Mouse (Mus musculus) kidney, embryonic 16.5 days (tissue): ENCODE results near the gene Phospho1. TPM values are rescaled to one million over a fixed set of nuclear protein-coding genes. Genes with fewer than 3 reads are reported as not detected.
A peak's percentile ranks its signal among the peaks of the same experiment; 100 is the strongest.

ENCODE experiments used
- ATAC-seq: fragments of 200-750 bp; cut with Nextera tagmentation; 2 replicates; pipeline ENCODE4 v1.8.0; 2017; ENCODE audit warnings: moderate TSS enrichment; ENCODE audit not compliant: low FRiP score, low TSS enrichment
- H3K27ac ChIP-seq: fragments of 300-500 bp; sonication (generic); 2 replicates; pipeline ENCODE4 v1.5.1; 2014; ENCODE audit warnings: low read length
- H3K27me3 ChIP-seq: fragments of 300-500 bp; sonication (generic); 2 replicates; pipeline ENCODE4 v1.6.1; 2014; ENCODE audit warnings: low read length, control low read depth, mixed read lengths; ENCODE audit not compliant: insufficient read depth
- H3K36me3 ChIP-seq: fragments of 300-500 bp; sonication (generic); 2 replicates; pipeline ENCODE4 v1.6.1; 2014; ENCODE audit warnings: low read length, control low read depth, mixed read lengths; ENCODE audit not compliant: insufficient read depth
- H3K4me1 ChIP-seq: fragments of 300-500 bp; sonication (generic); 2 replicates; pipeline ENCODE4 v1.6.1; 2014; ENCODE audit warnings: low read length, control low read depth, mixed read lengths; ENCODE audit not compliant: insufficient read depth
- H3K4me2 ChIP-seq: fragments of 300-500 bp; sonication (generic); replicated peaks from 2 replicates; pipeline ENCODE4 v1.6.1; 2014; ENCODE audit warnings: low read depth, low read length
- H3K4me3 ChIP-seq: fragments of 300-500 bp; sonication (generic); 2 replicates; pipeline ENCODE4 v1.5.1; 2014; ENCODE audit warnings: mild to moderate bottlenecking, low read length
- H3K9ac ChIP-seq: fragments of 300-500 bp; sonication (generic); replicated peaks from 2 replicates; pipeline ENCODE4 v1.6.1; 2014; ENCODE audit warnings: low read length
- H3K9me3 ChIP-seq: fragments of 300-500 bp; sonication (generic); 2 replicates; pipeline ENCODE4 v1.6.1; 2016; ENCODE audit warnings: low read length, control low read depth
- WGBS: fragments of 180-500 bp; shearing (Covaris S2); extraction: QIAGEN DNeasy Blood & Tissue Kit; methylation state at CpG from one replicate; pipeline ENCODE4 v1.1.7; 2014; 5-methylcytosine and 5-hydroxymethylcytosine counted together
- polyA plus RNA-seq: library from polyadenylated mRNA; unstranded; fragments of >200 nt; fragmentation: Nextera tagmentation; extraction: Ambion mirVana; gene quantifications from 2 replicates; pipeline ENCODE4 v1.2.1, GENCODE M21; 2015

Gene Phospho1
- polyA plus RNA-seq, 1 experiment from 2014 or later, result not detected

- Histone ChIP-seq H3K4me1 (peaks cover 47% of the 10 kb centered on the region), H3K27me3 (peaks cover 87% of the 10 kb centered on the region), H3K4me2 (peak overlapping the region; percentile 47), H3K27ac (no peak overlapping the region), H3K4me3 (peak overlapping the region; percentile 34), H3K9me3 (no peaks in the 10 kb centered on the region), H3K36me3 (no peaks in the 10 kb centered on the region), H3K9ac (no peak overlapping the region)
- ATAC-seq, result no peak
- 5% methylated on average over 13 of the region's 15 CpGs for WGBS
Observed at GRCm38 (mm10) chr11:95831641-95832040, 7.3 kb downstream of the Phospho1 start.

- Histone ChIP-seq H3K9me3 (no peaks in the 10 kb centered on the region), H3K4me3 (no peak overlapping the region), H3K4me1 (peaks cover 52% of the 10 kb centered on the region), H3K4me2 (no peak overlapping the region), H3K9ac (no peak overlapping the region), H3K36me3 (no peaks in the 10 kb centered on the region), H3K27me3 (peaks cover 81% of the 10 kb centered on the region), H3K27ac (no peak overlapping the region)
- ATAC-seq, result no peak
- 47% methylated on average over 18 of the region's 18 CpGs for WGBS
Observed at GRCm38 (mm10) chr11:95832129-95833005, 8.1 kb downstream of the Phospho1 start.

- ATAC-seq, result no peak
- Histone ChIP-seq H3K27me3 (peaks cover 78% of the 10 kb centered on the region), H3K27ac (no peak overlapping the region), H3K36me3 (no peaks in the 10 kb centered on the region), H3K9me3 (no peaks in the 10 kb centered on the region), H3K4me3 (no peak overlapping the region), H3K9ac (no peak overlapping the region), H3K4me1 (peaks cover 54% of the 10 kb centered on the region), H3K4me2 (no peak overlapping the region)
- WGBS, result 26% methylated on average over 8 of the region's 8 CpGs
Observed at GRCm38 (mm10) chr11:95833006-95833570, 8.8 kb downstream of the Phospho1 start.

GRCm38 (mm10) chr11:95833631-95834142, 9.4 kb downstream of the Phospho1 start:
- H3K27me3 ChIP-seq, result peaks cover 72% of the 10 kb centered on the region
- H3K9me3 ChIP-seq, result no peaks in the 10 kb centered on the region
- no peak overlapping the region for H3K4me2 ChIP-seq
- H3K9ac ChIP-seq, result no peak overlapping the region
- no peaks in the 10 kb centered on the region for H3K36me3 ChIP-seq
- no peak overlapping the region for H3K4me3 ChIP-seq
- ATAC-seq, result no peak
- WGBS, result 18% methylated on average over 18 of the region's 18 CpGs
- peaks cover 56% of the 10 kb centered on the region for H3K4me1 ChIP-seq
- no peak overlapping the region for H3K27ac ChIP-seq

GRCm38 (mm10) chr11:95834143-95834667, 9.9 kb downstream of the Phospho1 start:
- ATAC-seq, result no peak
- H3K4me1 ChIP-seq, result peaks cover 57% of the 10 kb centered on the region
- H3K9me3 ChIP-seq, result no peaks in the 10 kb centered on the region
- H3K36me3 ChIP-seq, result no peaks in the 10 kb centered on the region
- H3K4me3 ChIP-seq, result no peak overlapping the region
- H3K27ac ChIP-seq, result no peak overlapping the region
- WGBS, result 5% methylated on average over 22 of the region's 22 CpGs
- no peak overlapping the region for H3K9ac ChIP-seq
- H3K27me3 ChIP-seq, result peaks cover 67% of the 10 kb centered on the region
- no peak overlapping the region for H3K4me2 ChIP-seq

GRCm38 (mm10) chr11:95834742-95835710, 10.7 kb downstream of the Phospho1 start:
- WGBS, result 20% methylated on average over 15 of the region's 15 CpGs
- Histone ChIP-seq H3K4me2 (no peak overlapping the region), H3K9ac (no peak overlapping the region), H3K36me3 (no peaks in the 10 kb centered on the region), H3K27ac (peak overlapping the region; percentile 9; the same call in 1 of the 2 replicates), H3K9me3 (no peaks in the 10 kb centered on the region), H3K4me3 (no peak overlapping the region), H3K4me1 (peaks cover 57% of the 10 kb centered on the region), H3K27me3 (peaks cover 59% of the 10 kb centered on the region)
- ATAC-seq, result no peak

- Histone ChIP-seq H3K4me3 (no peak overlapping the region), H3K27ac (peak overlapping the region; percentile 9; the same call in 1 of the 2 replicates), H3K4me1 (peaks cover 50% of the 10 kb centered on the region), H3K9ac (no peak overlapping the region), H3K4me2 (no peak overlapping the region), H3K27me3 (peaks cover 51% of the 10 kb centered on the region), H3K36me3 (no peaks in the 10 kb centered on the region), H3K9me3 (no peaks in the 10 kb centered on the region)
- 30% methylated on average over 6 of the region's 6 CpGs for WGBS
- ATAC-seq, result no peak
Observed at GRCm38 (mm10) chr11:95835832-95836231, 11.5 kb downstream of the Phospho1 start.

- ATAC-seq, result no peak
- 31% methylated on average over 6 of the region's 6 CpGs for WGBS
Observed at GRCm38 (mm10) chr11:95836433-95836832, 12.1 kb downstream of the Phospho1 start.

GRCm38 (mm10) chr11:95837059-95837458, 12.8 kb downstream of the Phospho1 start, which contains the start of gene Gngt2:
Gene Gngt2, plus strand, starts transcription at chr11:95837216.
- Histone ChIP-seq H3K4me1 (peaks cover 45% of the 10 kb centered on the region), H3K9ac (no peak within 1 kb of the TSS), H3K9me3 (no peaks in the 10 kb centered on the region), H3K36me3 (no peaks in the 10 kb centered on the region), H3K27ac (peak within 1 kb of the TSS; percentile 70), H3K27me3 (peaks cover 39% of the 10 kb centered on the region), H3K4me2 (peak within 1 kb of the TSS; percentile 17; the same call in 1 of the 2 replicates), H3K4me3 (0 out of 2 replicates have a peak within 1 kb of the TSS, but pooled peaks have one; percentile 1)
- 53% methylated on average over 10 of the region's 10 CpGs for WGBS
- ATAC-seq, result peak; percentile 14; the same call in 1 of the 2 replicates

More at GRCm38 (mm10) chr11:95836433-95836832, 12.1 kb downstream of the Phospho1 start:
- H3K9me3 ChIP-seq, result no peaks in the 10 kb centered on the region
- no peak overlapping the region for H3K9ac ChIP-seq
- H3K4me3 ChIP-seq, result no peak overlapping the region
- H3K36me3 ChIP-seq, result no peaks in the 10 kb centered on the region
- no peak overlapping the region; the same call in 1 of the 2 replicates for H3K27ac ChIP-seq
- H3K4me2 ChIP-seq, result no peak overlapping the region
- peaks cover 45% of the 10 kb centered on the region for H3K27me3 ChIP-seq
- peaks cover 44% of the 10 kb centered on the region for H3K4me1 ChIP-seq
